Mouse (Mus musculus) spleen, adult 2 months (tissue): ENCODE results near the gene AW822073. TPM values are rescaled to one million over a fixed set of nuclear protein-coding genes. Genes with fewer than 3 reads are reported as not detected.
"Not testable (repeated sequence)": the region's sequence is repeated elsewhere in the genome, so short reads cannot be mapped to it uniquely, and the experiment has no call there.

Experiments
- DNase-seq, 2 experiments: peaks; one replicate each; pipeline versions ENCODE4 v3.0.0 to v3.0.0-alpha.2; 2012 to 2021; ENCODE audit warnings: low spot score in 2 of 2, low read depth in 1 of 2
- H3K27ac ChIP-seq: fragments of 200-500 bp; 2 replicates; pipeline ENCODE4 v1.5.1; 2012; ENCODE audit warnings: low read length, inconsistent platforms; ENCODE audit not compliant: insufficient read depth
- H3K27me3 ChIP-seq: fragments of 200-500 bp; 2 replicates; pipeline ENCODE4 v1.6.1; 2012; ENCODE audit warnings: mild to moderate bottlenecking, moderate library complexity, low read length, inconsistent platforms; ENCODE audit not compliant: control insufficient read depth, insufficient read depth
- H3K36me3 ChIP-seq: fragments of 200-500 bp; 2 replicates; pipeline ENCODE4 v1.6.1; 2012; ENCODE audit warnings: mild to moderate bottlenecking, low read length, inconsistent platforms; ENCODE audit not compliant: control insufficient read depth, insufficient read depth
- H3K4me1 ChIP-seq: fragments of 200-500 bp; 2 replicates; pipeline ENCODE4 v1.6.1; 2011; ENCODE audit warnings: inconsistent platforms; ENCODE audit not compliant: control insufficient read depth, insufficient read depth, insufficient read length
- H3K4me3 ChIP-seq: fragments of 200-500 bp; 2 replicates; pipeline ENCODE4 v1.5.1; 2011; ENCODE audit warnings: mild to moderate bottlenecking, inconsistent platforms; ENCODE audit not compliant: insufficient read depth, insufficient read length; ENCODE audit errors: extremely low read depth
- CTCF ChIP-seq: fragments of 200-500 bp; IDR thresholded peaks from 2 replicates; pipeline ENCODE4 v1.5.1; 2011; ENCODE audit warnings: mild to moderate bottlenecking, inconsistent platforms; ENCODE audit not compliant: insufficient read depth, insufficient read length, insufficient replicate concordance; ENCODE audit errors: extremely low read depth
- POLR2A ChIP-seq: fragments of 200-500 bp; IDR thresholded peaks from 2 replicates; pipeline ENCODE4 v1.6.1; 2011; ENCODE audit warnings: low read depth, low read length, inconsistent platforms
- WGBS: fragments of 180-500 bp; shearing (Covaris S2); methylation state at CpG from one replicate; pipeline ENCODE4 v1.1.7; 2018; 5-methylcytosine and 5-hydroxymethylcytosine counted together
- polyA plus RNA-seq: library from polyadenylated mRNA; depleted of rRNA; stranded (reverse); fragments of >200 nt; gene quantifications from 2 replicates; pipeline ENCODE4 v1.2.3, GENCODE M21; 2012; rRNA removed

The AW822073 gene
- polyA plus RNA-seq = not detected in 2 replicates

GRCm38 (mm10) chr10:58224827-58225785, at the start of gene AW822073:
AW822073 (minus strand) TSS chr10:58224930.
- peak in 1 of 2 experiments; percentile 56 for DNase-seq
- not testable (repeated sequence) for H3K4me3 ChIP-seq, H3K27me3 ChIP-seq, H3K27ac ChIP-seq, H3K36me3 ChIP-seq, H3K4me1 ChIP-seq
- 85% methylated on average over 18 of the region's 18 CpGs for WGBS

- 80% methylated on average over 5 of the region's 5 CpGs for WGBS
- Histone ChIP-seq H3K27me3 (no peaks in the 10 kb centered on the region), H3K36me3 (peaks cover 9% of the 10 kb centered on the region), H3K27ac (no peak overlapping the region), H3K4me1 (peaks cover 3% of the 10 kb centered on the region), H3K4me3 (no peak overlapping the region)
- TF ChIP-seq POLR2A = no peak
- no peak for TF ChIP-seq CTCF
- no peak for DNase-seq
Observed at GRCm38 (mm10) chr10:58258466-58258865, 33.7 kb upstream of the AW822073 start.

GRCm38 (mm10) chr10:58255954-58256353, 31.2 kb upstream of the AW822073 start:
- no peaks in the 10 kb centered on the region for H3K27me3 ChIP-seq
- H3K27ac ChIP-seq = no peak overlapping the region
- WGBS = 0% methylated on average over 4 of the region's 4 CpGs
- peaks cover 5% of the 10 kb centered on the region for H3K36me3 ChIP-seq
- DNase-seq = no peak
- TF ChIP-seq CTCF = no peak
- TF ChIP-seq POLR2A = no peak
- H3K4me1 ChIP-seq = peaks cover 3% of the 10 kb centered on the region
- peak overlapping the region; percentile 78 for H3K4me3 ChIP-seq

- TF ChIP-seq CTCF (no peak), POLR2A (peak; percentile 89)
- H3K4me1 ChIP-seq = peaks cover 3% of the 10 kb centered on the region
- peak within 1 kb of the TSS; percentile 18; the same call in 1 of the 2 replicates for H3K27ac ChIP-seq
- WGBS = under 1% methylated on average over 58 of the region's 58 CpGs
- no peaks in the 10 kb centered on the region for H3K27me3 ChIP-seq
- peak; percentile 87 to 92 for DNase-seq
- peak within 1 kb of the TSS; percentile 78 for H3K4me3 ChIP-seq
- H3K36me3 ChIP-seq = peaks cover 5% of the 10 kb centered on the region
Observed at GRCm38 (mm10) chr10:58255213-58255892, 30.6 kb upstream of the AW822073 start, which contains the start of gene Gcc2. Gcc2 (plus strand) TSS chr10:58255497.

GRCm38 (mm10) chr10:58254635-58255175, 30.0 kb upstream of the AW822073 start:
- 13% methylated on average over 6 of the region's 6 CpGs for WGBS
- Histone ChIP-seq H3K4me3 (no peak overlapping the region), H3K27ac (no peak overlapping the region), H3K36me3 (peaks cover 1% of the 10 kb centered on the region), H3K4me1 (peaks cover 3% of the 10 kb centered on the region), H3K27me3 (no peaks in the 10 kb centered on the region)
- no peak for TF ChIP-seq CTCF
- TF ChIP-seq POLR2A = no peak
- no peak for DNase-seq

- 58% methylated on average over 1 of the region's 1 CpGs for WGBS
- DNase-seq = no peak
- Histone ChIP-seq H3K27me3 (no peaks in the 10 kb centered on the region), H3K4me3 (no peak overlapping the region), H3K36me3 (no peaks in the 10 kb centered on the region), H3K27ac (no peak overlapping the region), H3K4me1 (peaks cover under 1% of the 10 kb centered on the region)
- no peak for TF ChIP-seq POLR2A
- no peak for TF ChIP-seq CTCF
Observed at GRCm38 (mm10) chr10:58249535-58249934, 24.8 kb upstream of the AW822073 start.

GRCm38 (mm10) chr10:58238984-58239740, 14.4 kb upstream of the AW822073 start:
- peak in 1 of 2 experiments; percentile 49 for DNase-seq
- not testable (repeated sequence) for H3K27me3 ChIP-seq, H3K27ac ChIP-seq, H3K4me3 ChIP-seq, H3K4me1 ChIP-seq, H3K36me3 ChIP-seq
- WGBS = 85% methylated on average over 8 of the region's 8 CpGs
